Mouse (Mus musculus) CH12.LX (cell line): ENCODE results near the gene Cuedc2. TPM values are rescaled to one million over a fixed set of nuclear protein-coding genes. Genes with fewer than 3 reads are reported as not detected.

Experiments
- DNase-seq: peaks from one replicate; pipeline ENCODE4 v3.0.0-alpha.2; 2013; ENCODE audit errors: extremely low read depth
- H3K27ac ChIP-seq: 2 replicates; pipeline ENCODE4 v1.5.1; 2012; ENCODE audit warnings: low read depth, mild to moderate bottlenecking, control low read depth, moderate library complexity; ENCODE audit not compliant: insufficient read depth
- H3K27me3 ChIP-seq: replicated peaks from 2 replicates; pipeline ENCODE3; 2012; ENCODE audit warnings: inconsistent platforms
- H3K36me3 ChIP-seq, 2 experiments: replicated peaks in 1 of 2; 2 replicates each; pipeline versions ENCODE3 to v1.6.1; 2012; ENCODE audit warnings: inconsistent platforms in 1 of 2, low read length in 1 of 2, mild to moderate bottlenecking in 1 of 2, mixed read lengths in 1 of 2, moderate library complexity in 1 of 2; ENCODE audit not compliant: control insufficient read depth in 1 of 2, insufficient read depth in 1 of 2
- H3K4me1 ChIP-seq, 2 experiments: 2 replicates each; pipeline ENCODE4 v1.6.1; 2012; ENCODE audit warnings: inconsistent platforms in 1 of 2, moderate library complexity in 1 of 2; ENCODE audit not compliant: insufficient read depth in 2 of 2, control insufficient read depth in 1 of 2
- H3K4me2 ChIP-seq: 2 replicates; pipeline ENCODE4 v1.6.1; 2012; ENCODE audit warnings: low read depth, mild to moderate bottlenecking, control low read depth; ENCODE audit not compliant: poor library complexity, insufficient read depth, severe bottlenecking
- H3K4me3 ChIP-seq, 3 experiments: fragments of 150-350 bp in 1 of 3; sonication (generic) in 1 of 3; replicated peaks in 1 of 3; 2 replicates each; pipeline versions ENCODE3 to v1.5.1; 2011 to 2012; ENCODE audit warnings: low read depth in 2 of 3, low read length in 2 of 3, mild to moderate bottlenecking in 2 of 3, moderate library complexity in 2 of 3, control low read depth in 1 of 3, improper control_type of control experiment in 1 of 3, inconsistent platforms in 1 of 3, mixed read lengths in 1 of 3; ENCODE audit not compliant: poor library complexity in 1 of 3
- H3K79me2 ChIP-seq: replicated peaks from 2 replicates; pipeline ENCODE4 v1.6.1; 2012; ENCODE audit warnings: mild to moderate bottlenecking, moderate library complexity; ENCODE audit not compliant: control insufficient read depth, poor library complexity, insufficient read depth, severe bottlenecking; ENCODE audit errors: extremely low read depth
- H3K9ac ChIP-seq: 2 replicates; pipeline ENCODE4 v1.6.1; 2012; ENCODE audit warnings: low read depth, mild to moderate bottlenecking, control low read depth, moderate library complexity; ENCODE audit not compliant: insufficient read depth
- H3K9me3 ChIP-seq: replicated peaks from 2 replicates; pipeline ENCODE3; 2012; ENCODE audit warnings: low read length, inconsistent platforms, mixed read lengths
- BHLHE40 ChIP-seq: IDR thresholded peaks from 2 replicates; pipeline ENCODE4 v1.6.1; 2011; ENCODE audit warnings: mild to moderate bottlenecking, low read depth, low read length, improper control_type of control experiment
- CTCF ChIP-seq, 2 experiments: IDR thresholded peaks in 1 of 2; conservative IDR thresholded peaks in 1 of 2; 2 replicates each; pipeline ENCODE4 v1.5.1; 2011 to 2012; ENCODE audit warnings: low read depth in 2 of 2, low read length in 2 of 2, improper control_type of control experiment in 1 of 2, inconsistent platforms in 1 of 2, mild to moderate bottlenecking in 1 of 2, moderate library complexity in 1 of 2
- E2F4 ChIP-seq: IDR thresholded peaks from 2 replicates; pipeline ENCODE4 v1.6.1; 2011; ENCODE audit warnings: low read depth, low read length, improper control_type of control experiment; ENCODE audit not compliant: insufficient replicate concordance
- ELF1 ChIP-seq: IDR thresholded peaks from 2 replicates; pipeline ENCODE4 v1.6.1; 2014; ENCODE audit warnings: low read depth, mild to moderate bottlenecking, inconsistent platforms, low read length, improper control_type of control experiment
- ETS1 ChIP-seq: conservative IDR thresholded peaks from 2 replicates; pipeline ENCODE4 v1.6.1; 2012; ENCODE audit warnings: low read depth, mild to moderate bottlenecking, inconsistent platforms, low read length, improper control_type of control experiment, moderate library complexity
- GABPA ChIP-seq: IDR thresholded peaks from 2 replicates; pipeline ENCODE4 v1.6.1; 2012; ENCODE audit warnings: low read depth, low read length, improper control_type of control experiment, inconsistent platforms; ENCODE audit not compliant: insufficient replicate concordance
- IRF4 ChIP-seq: IDR thresholded peaks from 2 replicates; pipeline ENCODE4 v1.6.1; 2014; ENCODE audit warnings: low read depth, mild to moderate bottlenecking, inconsistent platforms, low read length, improper control_type of control experiment
- JUN ChIP-seq: IDR thresholded peaks from 2 replicates; pipeline ENCODE4 v1.6.1; 2011; ENCODE audit warnings: low read depth, mild to moderate bottlenecking, low read length, improper control_type of control experiment, moderate library complexity; ENCODE audit not compliant: insufficient read depth
- MAFK ChIP-seq: IDR thresholded peaks from 2 replicates; pipeline ENCODE4 v1.6.1; 2011; ENCODE audit warnings: low read length, improper control_type of control experiment; ENCODE audit not compliant: insufficient replicate concordance
- MAX ChIP-seq: IDR thresholded peaks from 2 replicates; pipeline ENCODE4 v1.6.1; 2011; ENCODE audit warnings: low read length, improper control_type of control experiment
- MAZ ChIP-seq: IDR thresholded peaks from 2 replicates; pipeline ENCODE4 v1.6.1; 2012; ENCODE audit warnings: low read depth, mild to moderate bottlenecking, inconsistent platforms, low read length, improper control_type of control experiment, moderate library complexity
- MEF2A ChIP-seq: IDR thresholded peaks from 2 replicates; pipeline ENCODE4 v1.6.1; 2014; ENCODE audit warnings: low read depth, mild to moderate bottlenecking, inconsistent platforms, low read length, improper control_type of control experiment, borderline replicate concordance
- MXI1 ChIP-seq: IDR thresholded peaks from 2 replicates; pipeline ENCODE4 v1.6.1; 2011; ENCODE audit warnings: mild to moderate bottlenecking, low read depth, low read length, improper control_type of control experiment
- NELFE ChIP-seq: IDR thresholded peaks from 2 replicates; pipeline ENCODE4 v1.6.1; 2011; ENCODE audit warnings: low read depth, low read length, improper control_type of control experiment
- PAX5 ChIP-seq: IDR thresholded peaks from 2 replicates; pipeline ENCODE4 v1.6.1; 2012; ENCODE audit warnings: low read length, inconsistent platforms, mixed read lengths
- RAD21 ChIP-seq: IDR thresholded peaks from 2 replicates; pipeline ENCODE4 v1.6.1; 2011; ENCODE audit warnings: low read depth, mild to moderate bottlenecking, low read length, improper control_type of control experiment, moderate library complexity
- SIN3A ChIP-seq: IDR thresholded peaks from 2 replicates; pipeline ENCODE4 v1.6.1; 2012; ENCODE audit warnings: low read length, improper control_type of control experiment, inconsistent platforms
- SMC3 ChIP-seq: IDR thresholded peaks from 2 replicates; pipeline ENCODE4 v1.6.1; 2011; ENCODE audit warnings: low read depth, low read length, improper control_type of control experiment
- TBP ChIP-seq: conservative IDR thresholded peaks from 2 replicates; pipeline ENCODE4 v1.6.1; 2011; ENCODE audit warnings: low read depth, low read length, improper control_type of control experiment
- TCF12 ChIP-seq: IDR thresholded peaks from 2 replicates; pipeline ENCODE4 v1.6.1; 2014; ENCODE audit warnings: low read depth, mild to moderate bottlenecking, inconsistent platforms, low read length, improper control_type of control experiment
- USF1 ChIP-seq: IDR thresholded peaks from 2 replicates; pipeline ENCODE4 v1.6.1; 2014; ENCODE audit warnings: low read depth, mild to moderate bottlenecking, inconsistent platforms, low read length, improper control_type of control experiment
- USF2 ChIP-seq: conservative IDR thresholded peaks from 2 replicates; pipeline ENCODE4 v1.6.1; 2011; ENCODE audit warnings: low read depth, low read length, improper control_type of control experiment
- ZC3H11A ChIP-seq: IDR thresholded peaks from 2 replicates; pipeline ENCODE4 v1.6.1; 2012; ENCODE audit warnings: low read depth, mild to moderate bottlenecking, inconsistent platforms, low read length, improper control_type of control experiment
- ZNF384 ChIP-seq: IDR thresholded peaks from 2 replicates; pipeline ENCODE4 v1.6.1; 2012; ENCODE audit warnings: low read depth, low read length, improper control_type of control experiment, inconsistent platforms
- dilution Hi-C: fragments of 300-500 bp; cut with MboI; formaldehyde crosslinking; loops from 2 replicates; pipeline ENCODE4 v1.14.3; 2020; ENCODE audit warnings: low sequenced_read_pairs; ENCODE audit not compliant: extremely low pct_unique_long_range_greater_than_20kb, extremely low pct_ligation_motif_present
- in situ Hi-C: fragments of 300-500 bp; cut with MboI; formaldehyde crosslinking; loops from 3 replicates; pipeline ENCODE4 v1.14.3; 2019; ENCODE audit warnings: low sequenced_read_pairs, low pct_ligation_motif_present, low pct_unique_long_range_greater_than_20kb, mixed read lengths
- polyA plus RNA-seq: library from polyadenylated mRNA; unstranded; fragments of >175 nt; gene quantifications from 2 replicates; pipeline ENCODE4 v1.2.1, GENCODE M21; 2012; ENCODE audit warnings: low read depth; ENCODE audit not compliant: insufficient read length
- total RNA-seq, 2 experiments: library from RNA; depleted of rRNA; stranded (reverse); fragments of 300-350 nt in 1 of 2; fragments of >200 nt in 1 of 2; gene quantifications; 2 replicates each; pipeline ENCODE4 v1.2.3; 2012 to 2014

Gene Cuedc2
- total and polyA plus RNA-seq, 3 experiments, result 94.4 to 117 (median 102) TPM

- TF ChIP-seq ZC3H11A, result no peak
- TF ChIP-seq NELFE, result no peak
- TF ChIP-seq MAX, result no peak
- TF ChIP-seq BHLHE40, result no peak
- no peak for TF ChIP-seq PAX5
- no peak for TF ChIP-seq CTCF (conservative IDR thresholded peaks at IDR 0.05 in 1 of 2, IDR thresholded peaks at IDR 0.05 in 1 of 2; ENCODE audit: low read depth in 2 of 2, low read length in 2 of 2)
- no peak for TF ChIP-seq IRF4
- no peak for TF ChIP-seq SIN3A
- Histone ChIP-seq H3K4me3 (no peak overlapping the region), H3K9ac (no peak overlapping the region), H3K27ac (no peak overlapping the region), H3K4me1 (peaks cover 11 to 57% of the 10 kb centered on the region in 2 experiments), H3K36me3 (peaks cover 0 to 3% of the 10 kb centered on the region in 2 experiments), H3K4me2 (no peak overlapping the region), H3K79me2 (no peaks in the 10 kb centered on the region), H3K27me3 (peaks cover 44% of the 10 kb centered on the region), H3K9me3 (no peaks in the 10 kb centered on the region)
- in situ Hi-C loops (no loop called here), dilution Hi-C loops (no loop called here)
- DNase-seq, result no peak
Observed at GRCm38 (mm10) chr19:46324366-46324765, 14.1 kb downstream of the Cuedc2 start.

GRCm38 (mm10) chr19:46323716-46324115 lies 14.8 kb downstream of the Cuedc2 start:
- dilution Hi-C loops (no loop called here), in situ Hi-C loops (no loop called here)
- Histone ChIP-seq H3K4me1 (peaks cover 6 to 56% of the 10 kb centered on the region in 2 experiments; a peak in 3 of 4 replicates), H3K9ac (no peak overlapping the region), H3K4me3 (no peak overlapping the region), H3K36me3 (no peaks in the 10 kb centered on the region), H3K9me3 (no peaks in the 10 kb centered on the region), H3K27me3 (peaks cover 44% of the 10 kb centered on the region), H3K4me2 (no peak overlapping the region), H3K27ac (no peak overlapping the region), H3K79me2 (no peaks in the 10 kb centered on the region)
- DNase-seq, result no peak
- no peak for TF ChIP-seq USF2
- TF ChIP-seq MAZ, result no peak
- TF ChIP-seq CTCF (conservative IDR thresholded peaks at IDR 0.05 in 1 of 2, IDR thresholded peaks at IDR 0.05 in 1 of 2; ENCODE audit: low read depth in 2 of 2, low read length in 2 of 2), result no peak
- no peak for TF ChIP-seq GABPA
- TF ChIP-seq TCF12, result no peak
- TF ChIP-seq ELF1, result no peak
- no peak for TF ChIP-seq TBP
- TF ChIP-seq JUN, result no peak
- no peak for TF ChIP-seq RAD21
- TF ChIP-seq SMC3, result no peak
- TF ChIP-seq PAX5, result no peak
- no peak for TF ChIP-seq MEF2A
- TF ChIP-seq E2F4, result no peak
- no peak for TF ChIP-seq ZNF384
- TF ChIP-seq MXI1, result no peak
- no peak for TF ChIP-seq ETS1
- no peak for TF ChIP-seq MAFK
- TF ChIP-seq USF1, result no peak
- no peak for TF ChIP-seq IRF4
- TF ChIP-seq, all 38 proteins: peak for 0
